Mouse (Mus musculus): ENCODE data around the gene Hapln2. TPM values are rescaled to one million over a fixed set of nuclear protein-coding genes. Genes with fewer than 3 reads are reported as not detected.

Gene Hapln2
- total and polyA plus RNA-seq, 3 experiments = not detected

DNA sequence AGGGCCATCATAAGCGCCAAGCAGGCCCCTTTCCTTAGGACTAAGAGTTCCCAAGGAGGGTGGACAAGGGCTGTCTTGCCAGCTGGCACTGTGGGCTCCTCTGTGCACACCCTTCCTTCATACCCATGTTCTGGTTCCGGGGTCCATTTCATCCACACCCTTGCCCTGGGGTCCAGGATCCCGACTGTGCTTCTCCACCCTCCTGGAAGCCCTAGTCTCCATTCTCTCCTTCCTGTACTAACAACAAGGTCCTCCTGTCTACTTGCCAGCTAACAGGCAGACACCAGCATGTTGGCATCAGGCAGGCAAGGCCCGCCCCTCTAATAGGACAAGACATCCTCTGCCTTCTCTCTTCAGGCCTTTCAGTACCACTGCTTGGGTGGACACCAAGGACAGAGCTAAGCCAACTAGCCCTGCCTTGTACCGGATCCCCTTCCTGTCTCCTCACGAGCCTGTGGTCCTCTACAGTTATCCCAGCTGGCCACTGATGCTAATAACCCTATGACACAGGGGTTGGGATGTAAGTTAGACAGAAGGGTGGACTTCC is 46.1 kb downstream of the Hapln2 start:
- Histone ChIP-seq H3K27ac (ENCODE audit: control insufficient read depth, low read depth, low read length) (no peak overlapping the region), H3K4me1 (ENCODE audit: control insufficient read depth in 1 of 2, insufficient read depth in 2 of 2, low read length in 2 of 2) (no peaks in the 10 kb centered on the region), H3K9ac (ENCODE audit: control insufficient read depth, low read depth, low read length, poor library complexity, severe bottlenecking) (no peak overlapping the region)

DNA sequence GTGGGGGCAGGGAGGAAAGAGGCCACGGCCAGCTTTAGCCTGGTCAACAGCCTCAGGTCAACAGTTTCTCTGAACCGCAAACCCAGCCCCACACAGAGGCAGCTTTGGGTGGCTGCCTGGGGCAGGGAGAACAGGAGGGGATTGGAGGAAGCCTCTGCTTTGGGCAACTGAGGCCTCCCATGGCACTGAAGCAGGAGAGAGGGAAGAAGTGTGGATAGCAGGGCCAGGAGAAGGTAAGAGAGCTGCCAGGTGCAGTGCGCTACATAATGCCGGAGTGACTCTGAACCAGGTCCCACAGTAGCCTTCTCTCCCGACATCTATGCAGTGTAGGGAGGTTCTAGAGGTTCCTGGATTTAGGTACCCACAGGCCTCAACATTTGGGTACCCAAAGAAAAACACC is 46.7 kb downstream of the Hapln2 start:
- DNase-seq (ENCODE audit: low read depth, low spot score) = no peak
- Histone ChIP-seq H3K9ac (ENCODE audit: control insufficient read depth, low read depth, low read length, poor library complexity, severe bottlenecking) (no peak overlapping the region), H3K27me3 (ENCODE audit: control insufficient read depth in 1 of 2, insufficient read depth in 2 of 2, low read length in 2 of 2) (peaks cover 14% of the 10 kb centered on the region in 2 experiments), H3K4me1 (ENCODE audit: control insufficient read depth in 1 of 2, insufficient read depth in 2 of 2, low read length in 2 of 2) (no peaks in the 10 kb centered on the region), H3K9me3 (replicated peaks; ENCODE audit: insufficient read depth, low read length) (no peaks in the 10 kb centered on the region), H3K36me3 (ENCODE audit: control insufficient read depth in 1 of 2, insufficient read depth in 2 of 2, low read length in 2 of 2) (no peaks in the 10 kb centered on the region), H3K27ac (ENCODE audit: control insufficient read depth, low read depth, low read length) (no peak overlapping the region), H3K4me3 (ENCODE audit: control insufficient read depth in 1 of 2, insufficient read depth in 1 of 2, low read depth in 2 of 2, low read length in 2 of 2) (no peak overlapping the region), H3K79me2 (ENCODE audit: control insufficient read depth, insufficient read depth, low read length, poor library complexity) (no peaks in the 10 kb centered on the region)
- TF ChIP-seq HCFC1 (IDR thresholded peaks at IDR 0.05; ENCODE audit: low read depth, low read length) (no peak), E2F4 (IDR thresholded peaks at IDR 0.05; ENCODE audit: borderline replicate concordance, low read depth, low read length) (no peak), MAX (IDR thresholded peaks at IDR 0.05; ENCODE audit: low read length) (no peak), POLR2A (IDR thresholded peaks at IDR 0.05; ENCODE audit: control insufficient read depth in 1 of 2, insufficient read depth in 1 of 2, low read depth in 1 of 2, low read length in 2 of 2, poor library complexity in 1 of 2) (no peak), TAL1 (IDR thresholded peaks at IDR 0.05; ENCODE audit: low read length) (no peak), RCOR1 (IDR thresholded peaks at IDR 0.05; ENCODE audit: low read depth, low read length) (no peak), MAZ (IDR thresholded peaks at IDR 0.05; ENCODE audit: low read depth, low read length) (no peak), BHLHE40 (IDR thresholded peaks at IDR 0.05; ENCODE audit: borderline replicate concordance, low read depth, low read length) (no peak), CHD1 (IDR thresholded peaks at IDR 0.05; ENCODE audit: low read depth, low read length) (no peak), JUND (IDR thresholded peaks at IDR 0.05; ENCODE audit: low read depth, low read length) (no peak)

More for the DNA sequence above, 46.1 kb downstream of the Hapln2 start:
- peaks cover 8 to 13% of the 10 kb centered on the region in 2 experiments; a peak in 3 of 4 replicates for H3K27me3 ChIP-seq (ENCODE audit: control insufficient read depth in 1 of 2, insufficient read depth in 2 of 2, low read length in 2 of 2)
- H3K9me3 ChIP-seq (replicated peaks; ENCODE audit: insufficient read depth, low read length) = no peaks in the 10 kb centered on the region
- TF ChIP-seq TBP (IDR thresholded peaks at IDR 0.05; ENCODE audit: low read depth, low read length) (no peak), GATA1 (IDR thresholded peaks at IDR 0.05; ENCODE audit: low read depth, low read length) (no peak), MAX (IDR thresholded peaks at IDR 0.05; ENCODE audit: low read length) (no peak), MXI1 (IDR thresholded peaks at IDR 0.05; ENCODE audit: low read depth, low read length) (no peak), CHD1 (IDR thresholded peaks at IDR 0.05; ENCODE audit: low read depth, low read length) (no peak), CTCF (IDR thresholded peaks at IDR 0.05 in 2 of 3, conservative IDR thresholded peaks at IDR 0.05 in 1 of 3; ENCODE audit: control insufficient read depth in 1 of 3, insufficient read depth in 1 of 3, low read depth in 2 of 3, low read length in 3 of 3, poor library complexity in 1 of 3, severe bottlenecking in 1 of 3) (no peak), ZNF384 (IDR thresholded peaks at IDR 0.05; ENCODE audit: low read depth, low read length) (no peak), MAFK (IDR thresholded peaks at IDR 0.05; ENCODE audit: borderline replicate concordance, low read depth, low read length) (no peak), MEF2A (IDR thresholded peaks at IDR 0.05; ENCODE audit: extremely low read depth, insufficient replicate concordance, low read depth, low read length, poor library complexity, severe bottlenecking) (no peak), ZMIZ1 (IDR thresholded peaks at IDR 0.05; ENCODE audit: low read depth, low read length) (no peak), SMC3 (IDR thresholded peaks at IDR 0.05; ENCODE audit: low read depth, low read length) (no peak), POLR2AphosphoS2 (IDR thresholded peaks at IDR 0.05; ENCODE audit: low read length) (no peak)
- no peak overlapping the region for H3K4me3 ChIP-seq (ENCODE audit: control insufficient read depth in 1 of 2, insufficient read depth in 1 of 2, low read depth in 2 of 2, low read length in 2 of 2)
- no peak for DNase-seq (ENCODE audit: low read depth, low spot score)
- no peaks in the 10 kb centered on the region for H3K79me2 ChIP-seq (ENCODE audit: control insufficient read depth, insufficient read depth, low read length, poor library complexity)
- no peaks in the 10 kb centered on the region for H3K36me3 ChIP-seq (ENCODE audit: control insufficient read depth in 1 of 2, insufficient read depth in 2 of 2, low read length in 2 of 2)
